Mouse (Mus musculus): ENCODE data around the gene Rdh13. TPM values are rescaled to one million over a fixed set of nuclear protein-coding genes. Genes with fewer than 3 reads are reported as not detected.
A peak's percentile ranks its signal among the peaks of the same experiment; 100 is the strongest.

Gene Rdh13
- polyA plus RNA-seq (2015; fragmentation: Nextera tagmentation; extraction: Ambion mirVana), result 37.9 and 41.6 TPM in 2 replicates

DNA sequence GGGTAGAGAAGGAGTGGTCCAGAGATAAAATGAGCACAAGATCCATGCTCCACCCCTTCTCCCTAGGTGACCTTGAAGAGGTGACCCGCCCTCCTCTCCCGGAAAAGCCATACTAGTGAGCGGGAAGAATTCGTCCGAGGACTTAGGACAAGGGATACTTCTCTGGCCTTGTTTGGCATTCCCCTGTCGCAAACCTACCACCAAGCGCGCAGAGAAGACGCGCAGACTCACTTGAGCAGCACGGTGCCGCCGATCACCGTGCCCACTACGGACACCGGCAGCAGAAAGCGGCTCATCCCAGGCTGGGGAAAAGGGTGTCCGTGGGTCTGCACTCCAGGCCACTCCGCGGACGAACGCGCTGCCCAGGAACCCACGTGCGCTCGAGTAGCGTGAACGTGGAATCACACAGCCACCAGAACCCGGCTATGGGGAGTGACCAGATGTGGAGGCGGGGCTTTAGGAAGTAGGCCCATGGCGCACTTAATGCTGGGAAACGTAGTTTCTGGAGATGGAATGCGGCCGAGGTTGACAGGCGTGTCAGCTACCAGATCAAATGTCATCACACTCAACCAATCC is at the start of gene Rdh13:
Rdh13 (minus strand) TSS at position 434 of the 576 bp plus-strand sequence.
- Histone ChIP-seq H3K4me3 (replicated peaks) (peak within 1 kb of the TSS; percentile 83), H3K27me3 (no peaks in the 10 kb centered on the region), H3K9ac (replicated peaks) (peak within 1 kb of the TSS; percentile 84), H3K4me1 (replicated peaks) (peaks cover 8% of the 10 kb centered on the region), H3K4me2 (replicated peaks) (peak within 1 kb of the TSS; percentile 77), H3K36me3 (peaks cover 37% of the 10 kb centered on the region), H3K27ac (peak within 1 kb of the TSS; percentile 70), H3K9me3 (no peaks in the 10 kb centered on the region)
- ATAC-seq, result peak; percentile 95
- under 1% methylated on average over 35 of the region's 35 CpGs for WGBS

GRCm38 (mm10) chr7:4493991-4494390 is 48.5 kb upstream of the Rdh13 start:
- Histone ChIP-seq H3K27me3 (no peaks in the 10 kb centered on the region), H3K9ac (replicated peaks) (no peak overlapping the region), H3K4me3 (replicated peaks) (no peak overlapping the region), H3K4me2 (replicated peaks) (no peak overlapping the region), H3K9me3 (no peaks in the 10 kb centered on the region), H3K4me1 (replicated peaks) (peaks cover 22% of the 10 kb centered on the region), H3K27ac (no peak overlapping the region), H3K36me3 (peaks cover 72% of the 10 kb centered on the region)
- ATAC-seq, result no peak
- 88% methylated on average over 1 of the region's 1 CpGs for WGBS

GRCm38 (mm10) chr7:4492284-4493224 is 47.1 kb upstream of the Rdh13 start:
- Histone ChIP-seq H3K36me3 (peaks cover 82% of the 10 kb centered on the region), H3K4me1 (replicated peaks) (peaks cover 7% of the 10 kb centered on the region), H3K9me3 (no peaks in the 10 kb centered on the region), H3K27me3 (no peaks in the 10 kb centered on the region), H3K4me3 (replicated peaks) (no peak overlapping the region), H3K4me2 (replicated peaks) (no peak overlapping the region), H3K9ac (replicated peaks) (no peak overlapping the region), H3K27ac (no peak overlapping the region)
- 91% methylated on average over 13 of the region's 13 CpGs for WGBS
- ATAC-seq, result no peak

DNA sequence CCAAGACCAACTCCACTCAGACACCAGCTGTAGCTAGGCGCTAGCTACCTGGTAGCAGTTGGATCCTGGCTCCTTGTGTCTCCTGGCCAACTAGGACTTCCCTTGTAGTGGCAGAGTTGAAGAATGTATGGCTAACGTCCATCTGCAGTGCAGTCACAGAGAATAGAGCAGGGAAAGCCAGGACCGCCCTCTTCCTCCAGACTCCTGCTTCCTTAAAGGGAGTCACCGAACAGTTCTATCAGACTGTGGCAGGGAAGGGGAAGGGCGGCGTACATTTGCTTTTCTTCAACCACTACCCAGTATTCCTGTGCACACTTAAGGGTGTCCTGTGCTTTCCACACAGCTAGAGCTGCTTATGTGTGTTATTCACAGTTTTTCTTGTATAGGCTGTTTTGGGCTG is 45.9 kb upstream of the Rdh13 start:
- H3K36me3 ChIP-seq, result peaks cover 81% of the 10 kb centered on the region

DNA sequence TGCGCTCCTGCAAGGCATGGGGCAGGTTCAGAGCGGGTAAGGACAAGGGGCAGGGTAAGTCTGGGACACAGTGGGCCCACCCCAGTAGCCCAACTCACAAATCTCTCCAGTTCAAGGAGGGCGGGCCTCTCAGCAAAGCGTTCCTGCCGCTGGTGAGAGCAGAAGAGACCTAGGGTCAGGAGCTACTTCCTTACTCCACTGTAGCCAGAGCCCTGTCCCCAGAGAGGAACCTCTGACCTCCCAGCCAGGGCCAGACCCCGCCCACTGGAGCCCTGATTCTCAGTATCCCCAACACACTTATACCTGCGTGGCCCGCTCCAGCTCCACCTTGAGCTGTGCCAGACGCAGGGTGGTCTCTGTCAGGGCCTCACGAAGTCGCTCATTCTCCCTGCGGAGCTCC is 36.8 kb upstream of the Rdh13 start:
- no peak for ATAC-seq
- WGBS, result 88% methylated on average over 12 of the region's 12 CpGs

More for the DNA sequence above, 45.9 kb upstream of the Rdh13 start:
- 90% methylated on average over 6 of the region's 6 CpGs for WGBS
- Histone ChIP-seq H3K27ac (no peak overlapping the region), H3K4me3 (replicated peaks) (no peak overlapping the region), H3K4me2 (replicated peaks) (no peak overlapping the region), H3K4me1 (replicated peaks) (no peaks in the 10 kb centered on the region), H3K27me3 (no peaks in the 10 kb centered on the region), H3K9me3 (no peaks in the 10 kb centered on the region), H3K9ac (replicated peaks) (no peak overlapping the region)
- ATAC-seq, result no peak

DNA sequence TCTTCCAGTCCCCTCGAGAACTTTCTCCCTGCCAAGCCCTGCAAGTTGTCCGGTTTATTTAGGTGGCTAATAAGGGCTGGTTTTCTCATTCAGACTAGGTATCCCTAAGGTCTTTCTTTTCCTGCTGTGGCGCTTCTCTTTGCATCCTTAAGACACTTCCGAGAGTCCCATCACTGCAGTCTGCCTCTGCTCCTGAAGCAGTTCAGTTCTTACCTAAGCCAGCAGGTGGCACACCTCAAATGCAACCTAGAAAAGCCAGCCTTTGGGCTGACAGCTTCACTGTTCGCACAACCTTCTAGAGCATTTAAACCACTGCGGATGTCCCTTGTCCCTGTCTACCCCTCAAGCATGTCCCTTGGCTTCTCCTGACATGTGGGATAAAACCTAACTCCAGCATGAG is 34.2 kb upstream of the Rdh13 start:
- ATAC-seq, result no peak
- Histone ChIP-seq H3K4me2 (replicated peaks) (peak overlapping the region; percentile 84; the same call in 1 of the 2 replicates), H3K4me1 (replicated peaks) (peaks cover 24% of the 10 kb centered on the region), H3K36me3 (peaks cover 40% of the 10 kb centered on the region), H3K27ac (no peak overlapping the region), H3K9me3 (no peaks in the 10 kb centered on the region), H3K4me3 (replicated peaks) (no peak overlapping the region), H3K27me3 (peaks cover 34% of the 10 kb centered on the region), H3K9ac (replicated peaks) (no peak overlapping the region; the same call in 1 of the 2 replicates)
- WGBS, result 26% methylated on average over 6 of the region's 6 CpGs

More for the DNA sequence above, 36.8 kb upstream of the Rdh13 start:
- Histone ChIP-seq H3K9ac (replicated peaks) (no peak overlapping the region), H3K4me2 (replicated peaks) (no peak overlapping the region), H3K4me3 (replicated peaks) (no peak overlapping the region), H3K27ac (no peak overlapping the region), H3K4me1 (replicated peaks) (peaks cover 24% of the 10 kb centered on the region), H3K27me3 (peaks cover 13% of the 10 kb centered on the region; the same call in 1 of the 2 replicates), H3K9me3 (no peaks in the 10 kb centered on the region), H3K36me3 (peaks cover 62% of the 10 kb centered on the region)

- Histone ChIP-seq H3K4me3 (replicated peaks) (peak overlapping the region; percentile 47), H3K27ac (peak overlapping the region; percentile 39; the same call in 1 of the 2 replicates), H3K36me3 (peaks cover 32% of the 10 kb centered on the region), H3K4me1 (replicated peaks) (peaks cover 24% of the 10 kb centered on the region), H3K9me3 (no peaks in the 10 kb centered on the region), H3K4me2 (replicated peaks) (peak overlapping the region; percentile 84), H3K27me3 (peaks cover 42% of the 10 kb centered on the region), H3K9ac (replicated peaks) (peak overlapping the region; percentile 67)
- ATAC-seq, result peak; percentile 7; the same call in 1 of the 2 replicates
- 2% methylated on average over 16 of the region's 16 CpGs for WGBS
Measured at GRCm38 (mm10) chr7:4478796-4479291, 33.4 kb upstream of the Rdh13 start.

- Histone ChIP-seq H3K27me3 (peaks cover 49% of the 10 kb centered on the region), H3K4me2 (replicated peaks) (peak overlapping the region; percentile 84), H3K4me3 (replicated peaks) (peak overlapping the region; percentile 47), H3K27ac (peak overlapping the region; percentile 76), H3K9me3 (no peaks in the 10 kb centered on the region), H3K9ac (replicated peaks) (peak overlapping the region; percentile 67), H3K4me1 (replicated peaks) (peaks cover 24% of the 10 kb centered on the region), H3K36me3 (peaks cover 25% of the 10 kb centered on the region)
- peak; percentile 96 for ATAC-seq
- WGBS, result under 1% methylated on average over 39 of the region's 39 CpGs
Measured at GRCm38 (mm10) chr7:4478021-4478795, 32.8 kb upstream of the Rdh13 start.

- Histone ChIP-seq H3K36me3 (no peaks in the 10 kb centered on the region), H3K4me2 (replicated peaks) (no peak overlapping the region), H3K9ac (replicated peaks) (peak overlapping the region; percentile 44; the same call in 1 of the 2 replicates), H3K9me3 (no peaks in the 10 kb centered on the region), H3K4me3 (replicated peaks) (no peak overlapping the region), H3K27me3 (peaks cover 65% of the 10 kb centered on the region), H3K27ac (no peak overlapping the region), H3K4me1 (replicated peaks) (peaks cover 31% of the 10 kb centered on the region)
- no peak for ATAC-seq
- 9% methylated on average over 19 of the region's 19 CpGs for WGBS
Measured at GRCm38 (mm10) chr7:4473940-4474339, 28.5 kb upstream of the Rdh13 start.

DNA sequence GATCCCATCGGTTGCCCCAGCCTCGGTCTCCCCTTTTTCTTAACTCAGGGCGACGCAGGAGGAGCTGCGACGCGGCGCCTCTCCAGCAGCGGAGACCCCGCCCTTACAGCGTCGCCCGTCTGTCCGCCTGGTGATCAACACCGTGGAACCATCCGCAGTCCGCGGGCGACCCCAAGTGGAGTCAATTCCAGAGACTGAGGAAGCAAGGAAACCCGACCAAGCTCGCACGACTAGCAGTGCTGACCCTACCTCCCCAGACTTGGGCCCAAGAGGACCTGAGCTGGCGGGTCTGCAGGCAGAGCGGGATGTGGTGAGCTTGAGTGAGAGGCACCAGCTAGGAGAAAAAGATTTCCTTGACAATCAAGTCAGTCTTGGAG is 25.7 kb upstream of the Rdh13 start:
- peaks cover 54% of the 10 kb centered on the region for H3K27me3 ChIP-seq
- peak; percentile 86 for ATAC-seq
- H3K9ac ChIP-seq (replicated peaks), result peak overlapping the region; percentile 65
- no peaks in the 10 kb centered on the region for H3K9me3 ChIP-seq
- H3K36me3 ChIP-seq, result no peaks in the 10 kb centered on the region
- no peak overlapping the region for H3K27ac ChIP-seq
- 2% methylated on average over 24 of the region's 24 CpGs for WGBS
- H3K4me3 ChIP-seq (replicated peaks), result peak overlapping the region; percentile 44
- H3K4me1 ChIP-seq (replicated peaks), result peaks cover 15% of the 10 kb centered on the region
- H3K4me2 ChIP-seq (replicated peaks), result peak overlapping the region; percentile 65

DNA sequence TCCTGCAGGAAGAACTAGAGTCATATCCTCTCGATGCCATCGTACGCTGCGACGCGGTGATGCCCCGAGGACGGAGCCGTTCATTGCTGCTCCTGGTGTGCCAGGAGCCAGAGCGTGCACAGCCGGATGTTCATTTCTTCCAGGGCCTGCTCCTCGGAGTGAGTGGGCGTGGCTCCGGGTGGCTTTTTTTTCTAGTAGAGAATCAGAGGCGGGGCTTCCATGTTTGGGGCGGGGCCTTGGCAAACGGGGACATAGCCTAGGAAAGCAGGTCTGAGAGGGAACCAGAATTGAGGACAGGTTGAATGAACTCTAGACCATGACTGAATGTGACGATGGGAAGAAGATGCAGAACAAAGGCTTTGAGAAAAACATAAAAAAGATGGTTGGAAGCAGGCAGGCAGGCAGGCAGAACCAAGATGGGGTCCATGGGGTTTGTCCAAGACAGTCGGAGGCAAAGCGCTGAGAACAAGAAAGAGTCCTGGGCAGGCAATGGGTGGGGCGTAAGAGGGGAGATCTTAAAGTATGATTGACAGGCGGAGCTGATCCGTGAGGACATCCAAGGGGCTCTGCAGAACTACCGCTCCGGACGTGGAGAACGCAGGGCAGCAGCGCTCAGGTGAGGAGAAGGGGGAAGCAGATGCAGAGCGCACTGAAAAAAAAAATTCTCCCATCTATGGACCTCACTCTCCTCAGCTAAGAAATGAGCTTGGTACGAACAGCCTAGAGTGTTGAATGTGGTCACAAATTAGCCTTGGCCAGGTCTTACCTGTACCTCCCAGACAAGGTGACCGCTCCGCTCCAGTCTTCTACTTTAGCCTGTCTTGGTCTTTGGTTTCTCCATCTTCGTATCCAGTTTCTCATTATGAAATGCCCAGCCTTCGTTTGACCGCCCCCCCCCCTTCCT is 25.1 kb upstream of the Rdh13 start:
- peak overlapping the region; percentile 65 for H3K4me2 ChIP-seq (replicated peaks)
- H3K9me3 ChIP-seq, result no peaks in the 10 kb centered on the region
- WGBS, result 3% methylated on average over 35 of the region's 35 CpGs
- peak overlapping the region; percentile 65 for H3K9ac ChIP-seq (replicated peaks)
- peaks cover 48% of the 10 kb centered on the region for H3K27me3 ChIP-seq
- peaks cover 15% of the 10 kb centered on the region for H3K4me1 ChIP-seq (replicated peaks)
- no peaks in the 10 kb centered on the region for H3K36me3 ChIP-seq
- peak overlapping the region; percentile 44 for H3K4me3 ChIP-seq (replicated peaks)
- no peak overlapping the region for H3K27ac ChIP-seq
- peak; percentile 72 for ATAC-seq

Data from midbrain, embryonic 13.5 days (tissue).